Mouse (Mus musculus) myocyte (in vitro differentiated cells): ENCODE results near the gene Agr2. TPM values are rescaled to one million over a fixed set of nuclear protein-coding genes. Genes with fewer than 3 reads are reported as not detected.

Source experiments
- H3K27me3 ChIP-seq: one replicate; pipeline ENCODE4 v1.6.1; 2011; ENCODE audit not compliant: control insufficient read depth, insufficient read depth, insufficient read length
- H3K36me3 ChIP-seq: one replicate; pipeline ENCODE4 v1.6.1; 2011; ENCODE audit not compliant: control insufficient read depth, insufficient read depth
- H3K4me2 ChIP-seq: one replicate; pipeline ENCODE4 v1.6.1; 2011; ENCODE audit warnings: low read depth, control low read depth
- H3K4me3 ChIP-seq: one replicate; pipeline ENCODE4 v1.5.1; 2011; ENCODE audit warnings: mild to moderate bottlenecking, control low read depth, moderate library complexity
- H3K79me2 ChIP-seq: one replicate; pipeline ENCODE4 v1.6.1; 2011; ENCODE audit not compliant: control insufficient read depth, insufficient read depth
- H3ac ChIP-seq: one replicate; pipeline ENCODE4 v1.6.1; 2011; ENCODE audit not compliant: control insufficient read depth, insufficient read length
- CEBPB ChIP-seq: IDR thresholded peaks from 2 replicates; pipeline ENCODE4 v1.6.1; 2011; ENCODE audit warnings: mild to moderate bottlenecking, moderate library complexity; ENCODE audit not compliant: poor library complexity, insufficient read depth, severe bottlenecking
- E2F4 ChIP-seq: IDR thresholded peaks from one replicate; pipeline ENCODE4 v1.6.1; 2011; ENCODE audit warnings: mild to moderate bottlenecking, control low read depth, moderate library complexity; ENCODE audit not compliant: insufficient read depth
- MAX ChIP-seq: IDR thresholded peaks from one replicate; pipeline ENCODE4 v1.6.1; 2011; ENCODE audit warnings: low read depth, mild to moderate bottlenecking, control low read depth
- MYOD1 ChIP-seq, 3 experiments: IDR thresholded peaks; one replicate each; pipeline ENCODE4 v1.6.1; 2011; ENCODE audit warnings: control low read depth in 2 of 3, low read depth in 2 of 3, mild to moderate bottlenecking in 2 of 3, moderate library complexity in 1 of 3; ENCODE audit not compliant: insufficient read length in 2 of 3, control insufficient read depth in 1 of 3
- MYOG ChIP-seq, 3 experiments: IDR thresholded peaks; one replicate each; pipeline ENCODE4 v1.6.1; 2011; ENCODE audit warnings: control low read depth in 2 of 3, low read depth in 2 of 3, mild to moderate bottlenecking in 2 of 3; ENCODE audit not compliant: insufficient read length in 2 of 3, control insufficient read depth in 1 of 3, insufficient read depth in 1 of 3
- POLR2A ChIP-seq: IDR thresholded peaks from one replicate; pipeline ENCODE4 v1.6.1; 2011; ENCODE audit warnings: low read depth, mild to moderate bottlenecking, control low read depth, moderate library complexity; ENCODE audit not compliant: insufficient read length
- POLR2AphosphoS2 ChIP-seq: IDR thresholded peaks from one replicate; pipeline ENCODE4 v1.6.1; 2011; ENCODE audit warnings: low read depth, control low read depth; ENCODE audit not compliant: insufficient read length
- REST ChIP-seq: IDR thresholded peaks from one replicate; pipeline ENCODE4 v1.6.1; 2011; ENCODE audit warnings: mild to moderate bottlenecking, control low read depth, moderate library complexity; ENCODE audit not compliant: insufficient read depth, insufficient read length
- SRF ChIP-seq: IDR thresholded peaks from one replicate; pipeline ENCODE4 v1.6.1; 2011; ENCODE audit warnings: low read depth; ENCODE audit not compliant: control insufficient read depth, insufficient read length
- TCF12 ChIP-seq: IDR thresholded peaks from one replicate; pipeline ENCODE4 v1.6.1; 2011; ENCODE audit warnings: mild to moderate bottlenecking, control low read depth; ENCODE audit not compliant: poor library complexity, insufficient read depth, severe bottlenecking
- TCF3 ChIP-seq: IDR thresholded peaks from one replicate; pipeline ENCODE4 v1.6.1; 2011; ENCODE audit warnings: low read depth, control low read depth; ENCODE audit not compliant: insufficient read length
- USF1 ChIP-seq: IDR thresholded peaks from one replicate; pipeline ENCODE4 v1.6.1; 2011; ENCODE audit warnings: low read depth, mild to moderate bottlenecking, control low read depth, moderate library complexity
- polyA plus RNA-seq: library from polyadenylated mRNA; unstranded; fragments of >200 nt; fragmentation: generic; extraction: Trizol; gene quantifications from one replicate; pipeline ENCODE4 v1.2.1, GENCODE M21; 2012; ENCODE audit warnings: missing spikeins

Agr2 gene
- polyA plus RNA-seq, 1 experiment, result not detected

DNA sequence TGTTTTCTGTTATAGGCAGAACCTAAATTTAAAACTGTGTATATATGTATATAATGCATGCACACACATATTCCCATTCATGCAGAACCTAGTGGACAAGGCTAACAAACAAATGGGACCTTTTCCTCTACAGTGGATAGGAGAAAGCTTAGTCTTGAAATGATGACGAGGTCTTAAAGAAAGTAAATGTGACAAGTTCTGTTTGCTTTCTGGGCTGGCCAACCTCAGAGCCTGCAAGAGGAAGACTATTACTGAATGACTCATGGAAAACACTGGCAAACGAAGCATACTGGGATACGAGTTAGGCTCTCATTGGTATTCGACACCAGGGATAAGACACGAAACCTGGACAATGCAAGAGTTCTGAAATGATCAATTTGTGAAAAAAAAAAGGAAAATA, 8.0 kb upstream of the Agr2 start:
- Histone ChIP-seq H3K4me3 (no peak overlapping the region), H3K79me2 (no peaks in the 10 kb centered on the region)
- TF ChIP-seq E2F4, result no peak
- no peak for TF ChIP-seq POLR2AphosphoS2
- TF ChIP-seq REST, result no peak
- TF ChIP-seq TCF12, result no peak
- no peak for TF ChIP-seq TCF3
- TF ChIP-seq SRF, result no peak
- TF ChIP-seq MYOG (IDR thresholded peaks at IDR 0.05; ENCODE audit: control insufficient read depth in 1 of 3, insufficient read depth in 1 of 3, insufficient read length in 2 of 3, low read depth in 2 of 3), result no peak
- no peak for TF ChIP-seq MYOD1 (IDR thresholded peaks at IDR 0.05; ENCODE audit: control insufficient read depth in 1 of 3, insufficient read length in 2 of 3, low read depth in 2 of 3)
- TF ChIP-seq USF1, result no peak
- TF ChIP-seq MAX, result no peak
- no peak for TF ChIP-seq CEBPB
- no peak for TF ChIP-seq POLR2A

GRCm38 (mm10) chr12:35993583-35993982, 876 bp downstream of the Agr2 start:
- H3K4me3 ChIP-seq, result no peak overlapping the region
- H3ac ChIP-seq, result no peak overlapping the region
- no peaks in the 10 kb centered on the region for H3K79me2 ChIP-seq
- TF ChIP-seq MYOD1 (IDR thresholded peaks at IDR 0.05; ENCODE audit: control insufficient read depth in 1 of 3, insufficient read length in 2 of 3, low read depth in 2 of 3) (no peak), POLR2A (no peak), MAX (no peak), TCF3 (no peak), REST (no peak), E2F4 (no peak), MYOG (IDR thresholded peaks at IDR 0.05; ENCODE audit: control insufficient read depth in 1 of 3, insufficient read depth in 1 of 3, insufficient read length in 2 of 3, low read depth in 2 of 3) (no peak), TCF12 (no peak), USF1 (no peak), CEBPB (no peak), POLR2AphosphoS2 (no peak), SRF (no peak)
- no peaks in the 10 kb centered on the region for H3K36me3 ChIP-seq
- H3K27me3 ChIP-seq, result no peaks in the 10 kb centered on the region
- H3K4me2 ChIP-seq, result no peak overlapping the region

More for the DNA sequence above, 8.0 kb upstream of the Agr2 start:
- Histone ChIP-seq H3K27me3 (no peaks in the 10 kb centered on the region), H3K4me2 (no peak overlapping the region), H3ac (no peak overlapping the region), H3K36me3 (no peaks in the 10 kb centered on the region)

- H3ac ChIP-seq, result no peak overlapping the region
- no peaks in the 10 kb centered on the region for H3K79me2 ChIP-seq
- H3K4me2 ChIP-seq, result no peak overlapping the region
- no peak for TF ChIP-seq POLR2A
- no peak for TF ChIP-seq E2F4
- TF ChIP-seq TCF3, result no peak
- TF ChIP-seq REST, result no peak
- no peak for TF ChIP-seq CEBPB
- no peaks in the 10 kb centered on the region for H3K27me3 ChIP-seq
- H3K4me3 ChIP-seq, result no peak overlapping the region
- no peaks in the 10 kb centered on the region for H3K36me3 ChIP-seq
These were observed 1.4 kb downstream of the Agr2 start for GRCm38 (mm10) chr12:35994098-35994497.

- no peaks in the 10 kb centered on the region for H3K27me3 ChIP-seq
- no peak overlapping the region for H3ac ChIP-seq
- H3K36me3 ChIP-seq, result no peaks in the 10 kb centered on the region
- no peak overlapping the region for H3K4me3 ChIP-seq
- no peak overlapping the region for H3K4me2 ChIP-seq
- no peak for TF ChIP-seq MAX
- no peaks in the 10 kb centered on the region for H3K79me2 ChIP-seq
These were observed 3.1 kb downstream of the Agr2 start for GRCm38 (mm10) chr12:35995799-35996198.

GRCm38 (mm10) chr12:36004714-36005113, 12.0 kb downstream of the Agr2 start:
- Histone ChIP-seq H3K27me3 (no peaks in the 10 kb centered on the region), H3K79me2 (no peaks in the 10 kb centered on the region), H3K36me3 (no peaks in the 10 kb centered on the region), H3K4me3 (no peak overlapping the region), H3K4me2 (no peak overlapping the region), H3ac (no peak overlapping the region)
- TF ChIP-seq TCF12 (no peak), POLR2AphosphoS2 (no peak), SRF (no peak), E2F4 (no peak), TCF3 (no peak), MAX (no peak), MYOG (IDR thresholded peaks at IDR 0.05; ENCODE audit: control insufficient read depth in 1 of 3, insufficient read depth in 1 of 3, insufficient read length in 2 of 3, low read depth in 2 of 3) (no peak), REST (no peak)

DNA sequence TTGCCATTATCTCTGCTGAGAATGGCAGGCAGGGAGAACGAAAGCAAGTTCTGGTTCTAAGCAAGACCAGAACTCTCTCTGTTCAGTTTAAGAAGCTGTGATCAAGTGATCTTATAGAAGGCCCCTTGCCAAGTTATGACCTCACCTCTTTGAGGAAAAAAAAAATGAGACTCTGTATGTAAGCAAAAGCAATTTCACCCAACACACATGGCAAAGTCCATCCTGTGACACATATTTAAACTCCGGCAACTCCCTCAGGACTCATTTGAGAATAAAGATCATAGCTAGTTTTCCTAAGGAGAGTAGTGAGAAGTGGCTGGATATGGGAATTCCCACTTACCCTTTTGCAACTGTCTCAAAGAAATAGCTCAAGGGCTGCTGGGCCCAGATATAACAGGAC, 14.9 kb downstream of the Agr2 start:
- no peak overlapping the region for H3K4me3 ChIP-seq
- no peaks in the 10 kb centered on the region for H3K27me3 ChIP-seq
- H3K79me2 ChIP-seq, result no peaks in the 10 kb centered on the region
- H3K36me3 ChIP-seq, result no peaks in the 10 kb centered on the region
- no peak for TF ChIP-seq POLR2A
- TF ChIP-seq CEBPB, result no peak
- no peak for TF ChIP-seq TCF12
- TF ChIP-seq SRF, result no peak
- TF ChIP-seq MYOD1 (IDR thresholded peaks at IDR 0.05; ENCODE audit: control insufficient read depth in 1 of 3, insufficient read length in 2 of 3, low read depth in 2 of 3), result no peak
- no peak for TF ChIP-seq MYOG (IDR thresholded peaks at IDR 0.05; ENCODE audit: control insufficient read depth in 1 of 3, insufficient read depth in 1 of 3, insufficient read length in 2 of 3, low read depth in 2 of 3)
- TF ChIP-seq REST, result no peak
- no peak for TF ChIP-seq USF1
- no peak for TF ChIP-seq TCF3
- H3K4me2 ChIP-seq, result no peak overlapping the region
- H3ac ChIP-seq, result no peak overlapping the region
